Mouse (Mus musculus): ENCODE data around the gene Ttll3.

Ttll3 gene

DNA sequence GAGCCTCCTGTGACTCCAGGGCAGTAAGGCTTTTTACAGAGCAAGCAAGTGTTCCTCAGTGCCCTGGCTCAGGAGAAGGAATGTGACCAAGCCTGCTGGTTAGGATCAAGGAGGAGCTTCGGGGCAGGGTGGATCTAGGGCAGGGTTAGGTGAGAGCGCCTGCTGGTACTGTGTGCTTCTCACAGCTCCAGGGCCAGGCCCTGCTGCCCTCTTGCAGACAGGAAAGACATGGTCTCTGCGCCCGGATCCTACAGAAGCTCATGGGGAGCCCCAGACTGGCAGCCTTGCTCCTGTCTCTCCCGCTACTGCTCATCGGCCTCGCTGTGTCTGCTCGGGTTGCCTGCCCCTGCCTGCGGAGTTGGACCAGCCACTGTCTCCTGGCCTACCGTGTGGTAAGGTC, 69.6 kb downstream of the Ttll3 start:
- no peak for DNase-seq (ENCODE audit: low spot score in 2 of 2)

DNA sequence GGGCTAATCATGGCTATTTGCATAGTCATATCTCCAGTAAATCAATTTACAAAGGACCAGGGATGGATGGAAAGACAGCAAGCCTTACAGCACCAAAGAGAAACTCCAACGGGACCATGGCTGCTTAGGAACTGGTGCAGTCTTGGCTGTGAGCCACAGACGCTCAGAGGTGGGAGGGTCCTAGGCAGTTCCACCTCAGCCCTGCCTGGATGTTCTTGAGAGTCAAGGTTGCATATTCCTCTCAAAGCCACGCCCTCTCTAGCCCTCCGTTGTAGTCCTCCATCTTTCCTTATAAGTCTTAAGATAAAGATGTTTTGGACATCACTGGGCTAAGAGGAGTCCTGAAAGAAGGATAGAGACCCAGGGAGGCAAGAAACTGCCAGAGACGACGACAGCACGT, 75.0 kb downstream of the Ttll3 start:
- DNase-seq (ENCODE audit: low spot score in 2 of 2) = no peak
